Mouse (Mus musculus) testis, postnatal 14 days (tissue): Measurements from ENCODE around the gene Trpm2.
"Not testable (repeated sequence)": the region's sequence is repeated elsewhere in the genome, so short reads cannot be mapped to it uniquely, and the experiment has no call there.

Experiments
- DNase-seq: peaks from one replicate; pipeline ENCODE4 v3.0.0; 2021; ENCODE audit warnings: low spot score

The Trpm2 gene

GRCm38 (mm10) chr10:77970481-77970880 lies at the start of gene Trpm2:
Trpm2 (minus strand) TSS chr10:77970563.
- DNase-seq = no peak

GRCm38 (mm10) chr10:78019984-78020383 lies 49.6 kb upstream of the Trpm2 start:
- not testable (repeated sequence) for DNase-seq

GRCm38 (mm10) chr10:78019291-78019690 lies 48.9 kb upstream of the Trpm2 start:
- DNase-seq = no peak

- peak; percentile 71 for DNase-seq
These were observed 48.4 kb upstream of the Trpm2 start for GRCm38 (mm10) chr10:78018797-78019203.

GRCm38 (mm10) chr10:78016366-78016765 lies 46.0 kb upstream of the Trpm2 start:
- no peak for DNase-seq

- DNase-seq = peak; percentile 46
These were observed 45.1 kb upstream of the Trpm2 start for GRCm38 (mm10) chr10:78015489-78015888.

- DNase-seq = no peak
These were observed 42.5 kb upstream of the Trpm2 start for GRCm38 (mm10) chr10:78012661-78013495.

GRCm38 (mm10) chr10:78011116-78011515 lies 40.8 kb upstream of the Trpm2 start:
- not testable (repeated sequence) for DNase-seq

GRCm38 (mm10) chr10:78010335-78010734 lies 40.0 kb upstream of the Trpm2 start:
- DNase-seq = no peak

GRCm38 (mm10) chr10:78009945-78010293 lies 39.6 kb upstream of the Trpm2 start, which contains the start of gene Pfkl:
Pfkl (minus strand) TSS chr10:78010083.
- no peak for DNase-seq

- peak; percentile 86 for DNase-seq
These were observed 39.0 kb upstream of the Trpm2 start for GRCm38 (mm10) chr10:78009184-78009944.

GRCm38 (mm10) chr10:78008169-78008568 lies 37.8 kb upstream of the Trpm2 start:
- no peak for DNase-seq

- DNase-seq = no peak
These were observed 36.8 kb upstream of the Trpm2 start for GRCm38 (mm10) chr10:78007203-78007602.

GRCm38 (mm10) chr10:78005791-78006438 lies 35.6 kb upstream of the Trpm2 start:
- no peak for DNase-seq

GRCm38 (mm10) chr10:78004479-78005100 lies 34.2 kb upstream of the Trpm2 start:
- DNase-seq = no peak

- no peak for DNase-seq
These were observed 32.0 kb upstream of the Trpm2 start for GRCm38 (mm10) chr10:78002316-78002715.

GRCm38 (mm10) chr10:78001796-78002195 lies 31.4 kb upstream of the Trpm2 start:
- no peak for DNase-seq

- DNase-seq = no peak
These were observed 29.8 kb upstream of the Trpm2 start for GRCm38 (mm10) chr10:78000200-78000599.

GRCm38 (mm10) chr10:77995639-77996038 lies 25.3 kb upstream of the Trpm2 start:
- DNase-seq = no peak

- no peak for DNase-seq
These were observed 15.4 kb upstream of the Trpm2 start for GRCm38 (mm10) chr10:77985775-77986174.

GRCm38 (mm10) chr10:77984660-77985059 lies 14.3 kb upstream of the Trpm2 start:
- peak; percentile 41 for DNase-seq
